Mouse (Mus musculus) lung, postnatal 36 days (tissue): ENCODE measurements at regions not wholly inside any gene's neighbourhood (a gene's known extent, or its start where the extent isn't known, plus 50 kb on each side); places are given as distances from the start of the nearest gene placed in this dataset.
"Not testable (repeated sequence)": the region's sequence is repeated elsewhere in the genome, so short reads cannot be mapped to it uniquely, and the experiment has no call there.

Experiments
- DNase-seq: peaks from one replicate; pipeline ENCODE4 v3.0.0; 2022; ENCODE audit warnings: mixed read lengths

DNA sequence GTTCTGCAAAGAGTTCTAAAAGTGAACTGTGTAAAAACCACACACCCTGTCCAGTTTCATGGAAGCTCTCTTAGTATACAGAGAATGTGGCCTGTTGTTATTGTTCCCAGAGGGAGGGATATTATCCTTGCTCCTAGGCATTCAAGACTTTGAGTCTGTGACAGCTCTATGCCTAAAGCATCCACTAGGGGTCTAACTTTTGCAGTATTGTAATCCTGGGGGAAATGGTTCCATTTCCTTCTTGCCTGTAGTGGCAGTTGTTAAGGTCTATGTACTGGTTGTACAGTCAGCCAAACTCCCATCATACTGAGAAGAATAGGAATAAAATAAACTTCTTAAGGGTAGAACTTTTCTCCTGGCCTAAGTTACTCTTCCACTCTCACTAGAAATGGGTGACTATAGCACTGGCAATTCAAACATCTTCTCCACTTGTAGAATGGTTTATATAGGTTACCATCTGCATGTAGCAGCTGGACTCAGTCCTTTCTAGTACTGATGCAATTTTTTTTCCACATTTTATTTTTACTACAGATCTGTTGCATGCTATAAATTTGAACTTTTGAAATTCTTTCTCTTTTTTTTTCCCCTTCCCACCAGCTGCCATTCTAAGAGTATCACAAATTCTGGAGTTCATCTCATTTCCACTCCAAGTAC is 51.4 kb upstream of the Dpt start:
- peak; percentile 60 for DNase-seq

DNA sequence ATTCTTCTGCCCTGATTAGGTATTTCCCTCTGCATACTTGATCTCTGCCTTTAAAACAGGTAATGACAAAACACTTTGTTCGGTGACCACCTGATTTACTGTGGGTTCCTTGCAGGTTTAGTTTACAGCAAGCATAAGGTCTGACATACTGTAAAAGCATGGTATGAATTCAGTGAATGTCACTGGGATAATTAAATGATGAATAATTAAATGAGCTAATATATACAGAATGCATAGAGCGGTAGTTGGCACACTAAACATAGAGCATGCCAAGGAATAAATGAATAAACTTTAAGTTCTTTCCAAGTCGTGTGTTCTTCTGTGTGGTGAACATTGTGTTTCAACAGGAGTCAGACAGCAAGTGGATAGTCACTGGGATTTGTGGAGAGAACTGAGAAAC is 51.9 kb upstream of the Dpt start:
- no peak for DNase-seq

DNA sequence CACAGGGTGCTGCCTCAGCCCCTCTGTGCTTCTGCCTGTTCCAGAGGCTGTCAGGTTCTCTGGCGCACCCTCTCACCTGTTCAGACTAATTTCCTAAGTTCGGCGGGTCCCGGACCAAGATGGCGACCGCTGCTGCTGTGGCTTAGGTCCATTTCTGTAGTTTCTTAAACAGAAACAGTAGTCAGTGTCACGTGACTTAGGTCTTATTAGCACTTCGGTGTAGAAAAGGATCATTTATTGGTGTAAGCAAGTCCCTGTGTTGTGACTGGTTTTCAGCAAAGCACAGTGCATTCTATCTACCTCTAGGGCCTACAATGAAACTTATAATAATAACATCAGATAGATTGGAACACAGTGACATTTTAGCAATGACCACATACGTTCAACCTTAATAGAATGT is 53.5 kb upstream of the Dpt start:
- not testable (repeated sequence) for DNase-seq

DNA sequence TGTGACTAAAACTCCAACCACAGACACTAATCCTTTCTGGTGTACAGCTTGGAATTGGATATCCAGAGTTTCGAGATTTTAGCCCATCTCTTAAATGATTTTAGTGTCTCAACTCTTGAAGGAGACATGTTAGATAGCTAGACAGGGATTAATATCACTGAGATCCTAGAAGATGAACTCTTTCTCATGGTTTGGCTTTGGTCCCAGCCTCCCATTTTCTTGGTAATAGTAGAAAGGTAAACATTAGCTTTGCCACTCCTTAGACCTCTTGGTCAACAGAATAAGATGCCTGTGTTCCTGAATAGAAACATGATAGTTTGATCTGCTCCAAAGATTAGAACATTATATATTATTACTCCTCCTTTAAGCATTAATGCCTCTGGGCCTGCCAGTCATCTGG is 60.8 kb upstream of the Dpt start:
- peak; percentile 28 for DNase-seq

DNA sequence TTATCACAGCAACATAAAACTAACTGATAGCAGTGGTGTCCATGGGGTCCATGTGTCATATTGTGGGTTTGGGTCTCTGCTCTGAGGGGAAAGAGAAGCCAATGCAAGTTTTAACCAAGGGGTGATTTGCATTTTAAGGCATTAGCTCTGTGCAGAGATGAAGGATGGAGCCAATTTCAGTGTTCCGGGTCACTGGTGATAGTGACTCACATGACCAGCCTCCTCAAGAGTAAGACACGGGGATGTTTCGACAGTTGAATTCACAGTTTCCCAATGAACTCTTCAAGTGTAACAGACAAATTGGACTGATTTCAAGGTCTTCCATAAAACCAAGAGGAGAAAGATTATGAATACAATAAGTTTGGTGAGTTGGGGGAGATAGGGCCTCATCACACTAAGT is 62.7 kb upstream of the Dpt start:
- DNase-seq: no peak

DNA sequence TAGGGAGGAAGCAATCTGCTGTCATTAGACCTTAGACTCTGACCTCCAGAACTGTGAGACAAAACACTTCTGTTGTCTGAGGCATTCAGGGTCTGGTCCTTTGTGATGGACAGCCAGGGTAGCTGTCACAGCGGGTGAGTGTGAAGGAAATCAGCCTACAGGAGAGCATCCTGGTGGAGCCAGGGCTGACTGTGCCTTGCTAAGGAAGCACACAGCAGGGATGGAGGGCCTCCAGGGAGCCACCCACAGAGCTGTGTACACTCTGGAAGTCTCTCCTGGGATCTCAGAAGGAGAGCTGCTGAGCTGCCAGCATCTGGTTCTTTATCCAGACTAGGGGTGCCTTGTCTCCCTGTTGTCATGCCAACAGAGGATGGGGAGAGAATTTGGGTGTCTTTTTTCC is 74.4 kb upstream of the Dpt start:
- DNase-seq: no peak

DNA sequence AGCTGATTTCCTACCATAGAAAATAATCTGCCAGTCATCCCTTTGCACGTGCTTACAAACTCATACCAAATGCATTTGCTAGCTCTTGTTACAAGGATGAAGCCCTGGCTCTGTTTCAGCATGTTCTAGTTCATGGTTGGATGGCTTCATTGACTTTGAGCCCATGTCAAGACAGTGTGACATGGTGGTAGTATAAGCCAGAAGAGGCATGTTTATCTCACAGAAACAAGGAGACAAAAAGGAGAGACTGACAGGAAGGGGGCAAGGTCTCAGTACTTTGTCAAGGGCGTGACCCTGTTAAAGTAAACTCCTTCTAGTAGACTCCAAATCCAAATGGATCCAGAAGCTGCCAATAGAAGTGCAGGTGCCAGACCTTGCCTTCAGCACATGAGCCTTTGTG is 81.5 kb upstream of the Dpt start:
- no peak for DNase-seq

DNA sequence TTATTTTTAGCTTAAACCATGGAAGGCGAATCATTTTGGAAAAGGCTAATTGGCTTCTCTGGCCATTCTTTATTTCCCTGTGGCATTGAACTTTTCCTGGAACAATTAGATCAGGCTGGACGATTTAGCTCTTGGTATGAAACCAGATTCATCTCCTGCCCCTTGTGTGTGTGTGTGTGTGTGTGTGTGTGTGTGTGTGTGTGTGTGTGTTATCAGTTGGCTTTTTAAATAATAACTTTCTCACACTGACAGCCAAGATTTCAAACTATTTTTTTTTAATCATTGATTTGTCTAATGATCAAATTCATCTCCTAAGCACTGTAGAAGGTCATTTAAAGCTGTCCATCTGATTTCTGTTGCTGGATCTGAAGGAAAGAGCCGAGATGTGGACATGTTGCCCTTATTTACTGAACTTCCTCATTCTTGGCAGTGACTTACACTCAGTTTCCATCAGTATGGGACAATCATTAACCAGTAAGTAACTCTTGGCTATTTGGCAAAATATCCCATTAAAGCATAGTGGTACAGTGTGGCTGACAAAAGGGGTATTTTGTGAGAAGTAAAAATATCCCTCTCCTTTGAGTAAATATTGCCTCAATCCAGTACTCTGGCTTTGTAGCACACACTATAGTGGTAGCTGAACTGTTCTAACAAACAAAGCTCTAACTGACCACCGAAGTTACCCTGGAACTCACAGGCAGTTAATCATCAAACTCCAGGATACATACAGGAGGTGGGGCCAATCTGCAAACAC is 82.5 kb upstream of the Dpt start:
- peak; percentile 50 for DNase-seq

DNA sequence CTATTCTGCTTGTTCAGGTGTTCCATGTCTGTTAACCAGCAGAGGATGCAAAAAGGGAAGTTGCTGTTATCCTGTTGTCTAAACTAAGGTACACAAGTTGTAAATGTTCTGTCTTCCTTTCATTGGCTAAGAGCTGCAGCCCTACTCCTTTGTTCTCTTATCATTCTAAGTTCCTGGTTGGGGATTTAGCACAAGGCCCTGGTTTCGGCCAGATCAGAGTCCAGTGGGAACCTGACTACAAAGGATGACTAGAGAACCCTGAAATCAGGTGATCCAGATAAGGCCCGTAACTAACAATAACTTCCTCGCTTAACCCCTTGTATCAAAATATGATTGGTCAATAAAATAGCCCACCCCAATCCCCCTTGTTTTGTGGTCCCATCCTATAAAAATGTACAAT is 83.9 kb upstream of the Dpt start:
- DNase-seq: no peak

DNA sequence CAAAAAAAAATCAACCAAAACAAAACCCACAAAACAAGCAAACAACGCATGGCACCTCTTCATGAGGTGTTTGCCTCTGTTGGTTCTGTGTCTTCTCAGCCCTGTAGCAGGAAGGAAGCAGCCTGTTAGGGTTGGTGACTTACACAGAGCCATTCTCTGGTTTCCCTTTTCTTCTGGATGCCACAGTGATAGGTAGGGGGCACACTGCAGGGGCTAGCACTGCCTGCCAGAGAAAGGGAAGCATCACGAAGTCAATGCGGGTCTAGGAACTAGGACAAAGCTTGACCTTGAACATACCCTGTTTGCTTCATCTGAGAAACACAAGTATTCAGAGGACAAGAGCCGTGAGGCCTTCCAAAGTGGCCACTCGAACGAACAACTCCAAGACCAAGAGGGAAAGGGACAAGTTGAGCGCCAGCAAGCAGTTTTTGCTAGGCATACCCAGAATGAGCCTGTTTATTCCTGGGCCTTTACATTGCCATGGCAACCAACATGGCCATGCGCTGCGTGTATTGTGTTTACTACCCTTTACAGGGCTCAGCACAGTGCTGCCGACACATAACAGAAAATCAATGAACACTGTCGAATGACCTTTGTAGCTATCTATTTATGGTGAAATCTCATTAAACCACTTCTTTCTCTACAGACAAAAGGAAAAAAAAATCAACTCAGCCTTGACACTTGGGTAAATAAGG is 91.9 kb upstream of the Dpt start:
- peak; percentile 70 for DNase-seq

DNA sequence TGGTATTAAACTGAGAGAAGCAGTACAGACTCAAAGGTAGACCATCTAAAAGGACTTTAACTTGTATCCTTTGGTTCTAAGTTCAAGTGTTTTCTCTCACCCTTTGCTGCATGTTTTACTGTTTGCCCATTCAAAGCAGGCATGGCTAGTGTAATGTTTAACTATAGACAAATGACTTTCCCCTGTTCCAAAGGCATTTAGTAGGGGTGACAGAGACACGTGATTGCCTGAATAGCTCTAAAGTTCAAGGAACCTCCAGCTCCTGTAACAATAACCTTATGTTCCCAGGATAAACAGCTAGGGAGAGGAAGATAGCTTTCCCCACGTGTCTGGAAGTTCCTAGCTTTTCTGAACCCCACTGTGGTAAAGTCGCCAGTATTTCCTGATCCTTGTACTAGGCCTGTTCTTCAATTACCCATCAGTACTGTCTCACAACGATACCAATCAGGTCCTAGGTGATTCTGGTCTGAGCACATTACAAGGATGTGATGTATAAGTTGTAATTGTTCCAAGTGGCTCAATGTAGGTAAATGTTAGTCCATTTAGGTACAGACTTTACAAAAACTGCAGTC is 92.8 kb upstream of the Dpt start:
- peak; percentile 29 for DNase-seq

DNA sequence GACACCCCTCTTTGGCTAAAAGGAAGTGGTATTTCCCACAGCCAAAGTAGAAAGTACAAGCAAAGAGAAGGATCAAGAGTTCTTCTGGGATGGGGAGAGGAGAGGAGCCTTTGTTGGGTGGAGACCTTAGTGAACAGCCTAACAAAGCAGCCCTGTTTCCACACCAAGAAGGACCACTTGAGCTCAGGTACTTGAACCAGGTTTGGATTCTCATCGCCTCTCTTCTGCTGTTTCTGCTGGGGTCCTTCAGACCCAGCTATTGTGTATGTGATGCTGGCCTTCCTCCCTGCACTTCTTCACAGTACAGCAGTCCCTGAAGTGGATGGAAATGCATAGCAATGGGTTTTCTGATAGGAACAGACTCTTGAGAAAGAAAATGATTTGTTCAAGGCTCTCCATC is 106.4 kb upstream of the Dpt start:
- no peak for DNase-seq

DNA sequence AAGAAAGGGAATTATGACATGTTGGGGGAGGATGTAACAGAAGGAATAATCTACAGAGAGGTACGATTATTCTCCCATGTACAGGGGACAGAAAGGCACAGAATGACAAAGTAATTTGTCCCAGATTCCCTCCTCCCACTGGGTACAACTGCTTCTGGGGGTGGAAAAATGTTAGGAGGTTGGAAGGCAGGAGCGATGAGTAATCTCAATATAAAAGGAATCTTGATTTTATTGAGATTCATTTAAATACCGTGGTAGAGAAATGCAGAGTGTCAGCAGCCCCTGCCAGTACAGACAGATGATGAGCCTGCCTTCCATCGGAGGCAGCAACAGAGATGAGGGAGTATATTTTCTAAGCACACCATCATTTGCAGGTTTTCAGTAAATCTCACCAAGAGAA is 107.1 kb upstream of the Dpt start:
- DNase-seq: no peak

DNA sequence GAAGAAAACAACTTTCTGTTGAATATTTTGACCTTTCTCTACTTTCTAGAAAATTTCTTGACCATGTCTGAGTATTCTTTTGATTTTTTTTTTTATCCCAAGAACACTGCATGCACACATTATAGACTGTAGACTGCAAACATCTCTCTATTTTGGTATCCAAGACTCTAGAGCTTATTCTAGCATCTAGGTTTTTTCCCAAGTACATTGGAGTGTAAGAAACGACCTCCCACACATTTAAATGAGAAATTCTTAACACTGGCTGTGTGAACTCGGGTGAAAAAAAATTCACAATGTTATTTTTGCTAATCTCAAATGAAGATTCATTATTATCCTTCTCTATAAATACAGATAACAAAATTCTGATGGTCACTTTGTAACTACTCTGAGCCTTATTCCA is 112.0 kb upstream of the Dpt start:
- DNase-seq: no peak

DNA sequence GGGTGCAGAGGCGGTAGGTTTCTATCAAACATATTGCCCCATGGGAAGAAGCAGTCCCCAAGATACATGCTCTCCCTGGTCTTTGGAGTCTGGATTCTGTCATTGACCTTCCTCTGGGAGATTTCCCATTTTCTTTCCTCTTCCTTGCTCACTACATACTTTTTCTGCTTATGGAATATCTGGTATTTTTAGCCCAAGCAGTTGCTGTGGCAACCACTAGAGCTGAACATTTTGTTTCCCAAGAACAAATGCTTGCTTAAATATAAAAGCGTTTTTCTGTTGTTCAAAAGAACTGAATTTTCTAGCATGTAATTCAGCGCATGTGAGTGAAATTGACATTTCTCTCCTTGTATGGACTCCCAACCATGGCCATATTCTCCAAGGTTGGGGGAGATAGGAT is 112.7 kb upstream of the Dpt start:
- peak; percentile 19 for DNase-seq

DNA sequence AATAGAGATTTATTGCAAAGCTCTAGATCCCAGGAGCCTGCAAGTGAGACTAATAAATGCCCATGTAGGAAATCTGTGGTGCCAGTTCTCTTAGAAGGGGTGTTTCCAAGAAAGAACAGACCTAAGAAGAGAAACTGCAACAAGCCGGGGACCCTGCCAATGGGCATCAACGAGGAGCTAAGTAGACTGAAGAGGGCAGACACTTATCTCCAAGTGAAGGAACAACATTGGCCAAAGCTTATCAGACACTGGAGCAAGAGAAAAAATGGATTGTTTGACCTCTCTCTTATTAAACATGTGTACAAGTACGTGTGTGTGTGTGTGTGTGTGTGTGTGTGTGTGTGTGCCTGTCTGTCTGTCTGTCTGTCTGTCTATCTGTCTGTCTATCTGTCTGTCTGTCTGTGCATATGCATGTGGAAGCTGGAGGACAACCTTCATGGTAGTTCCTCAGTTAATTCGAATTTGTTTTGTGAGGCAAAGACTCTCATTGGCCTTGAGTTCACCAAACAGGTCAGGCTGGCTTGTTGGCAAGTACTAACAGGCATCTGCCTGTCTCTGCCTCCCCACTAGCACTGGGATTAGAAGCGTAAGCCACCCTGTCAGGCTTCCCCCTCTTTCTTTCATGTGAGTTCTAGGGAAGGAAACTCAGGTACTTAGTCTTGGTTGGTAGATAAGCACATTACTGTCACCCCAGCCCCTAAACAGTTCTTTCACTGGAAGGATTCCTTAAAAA is 113.4 kb upstream of the Dpt start:
- DNase-seq: peak; percentile 24

DNA sequence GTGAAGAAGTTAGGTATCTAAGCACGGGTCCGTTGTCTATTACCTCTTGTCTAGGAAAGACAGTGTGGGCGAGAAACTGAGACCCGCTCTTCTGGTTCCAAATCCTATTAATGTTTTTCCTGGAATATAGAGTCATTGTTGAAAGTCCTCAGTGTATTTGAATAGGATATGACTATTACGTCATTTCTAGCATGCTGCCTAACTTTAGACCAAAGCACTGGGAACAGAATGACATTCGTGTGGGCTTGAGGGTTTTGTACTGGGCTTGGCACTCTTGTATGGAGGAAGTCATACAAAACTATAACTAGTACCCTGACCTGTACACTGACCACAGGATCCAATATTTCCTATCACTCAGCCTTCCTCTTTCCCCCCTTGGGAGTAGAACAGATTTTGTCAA is 114.0 kb upstream of the Dpt start:
- DNase-seq: no peak

DNA sequence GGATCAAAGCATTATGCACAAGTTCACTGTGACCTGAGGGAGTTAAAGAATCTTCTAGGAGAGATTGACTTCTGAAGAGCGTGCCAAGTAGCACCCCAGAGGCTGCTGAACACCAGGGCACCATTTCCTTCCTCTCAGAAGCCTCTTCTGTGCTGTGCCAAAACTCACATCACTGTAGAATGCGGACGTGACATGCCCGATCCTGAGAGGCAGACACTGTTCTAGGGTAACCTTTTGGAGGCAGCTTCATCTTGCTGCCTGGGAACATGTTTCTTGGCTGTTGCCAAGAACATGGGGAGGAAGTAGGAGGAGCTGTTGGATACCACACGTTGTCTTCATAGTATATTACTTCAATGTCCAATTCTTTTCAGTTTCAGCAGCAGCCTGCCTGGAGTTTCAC is 114.9 kb upstream of the Dpt start:
- peak; percentile 43 for DNase-seq

DNA sequence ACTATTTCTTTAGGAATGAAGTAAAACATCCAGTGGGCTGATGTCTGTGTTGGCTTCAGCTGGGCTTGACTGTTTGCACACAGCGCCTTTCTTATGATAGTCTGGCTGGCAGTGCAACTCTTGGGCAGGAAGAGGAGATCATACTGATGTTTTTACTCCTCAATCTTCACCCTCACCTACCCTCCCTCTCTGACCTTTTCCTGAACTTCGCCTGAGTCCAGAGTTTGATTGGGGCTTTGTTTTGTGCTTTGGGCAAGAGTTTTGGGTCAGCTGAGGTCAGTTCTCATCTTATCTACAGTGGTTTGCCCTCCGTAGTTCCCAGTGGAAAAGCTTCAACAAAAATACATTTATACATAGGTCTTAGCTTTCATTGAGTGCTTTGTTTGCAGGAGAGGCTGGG is 118.1 kb upstream of the Dpt start:
- peak; percentile 19 for DNase-seq

DNA sequence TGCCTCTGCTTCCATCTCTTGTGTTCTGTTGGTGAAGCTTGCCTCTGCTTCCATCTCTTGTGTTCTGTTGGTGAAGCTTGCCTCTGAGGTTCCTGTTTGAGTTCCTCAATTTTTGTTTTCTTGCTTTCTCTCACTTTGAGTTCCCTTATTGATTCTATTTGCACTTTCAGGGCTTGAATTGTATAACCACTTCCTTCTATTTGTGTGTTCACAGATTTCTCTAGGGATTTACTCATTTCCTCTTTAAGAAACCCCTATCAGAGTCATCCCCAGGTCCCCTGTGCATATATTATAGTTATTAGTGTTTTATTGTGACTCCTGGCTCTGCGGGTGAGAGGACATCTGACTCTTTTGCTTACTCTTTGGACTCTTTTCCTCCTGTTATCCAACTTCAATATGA is 144.2 kb upstream of the Dpt start:
- DNase-seq: no peak

DNA sequence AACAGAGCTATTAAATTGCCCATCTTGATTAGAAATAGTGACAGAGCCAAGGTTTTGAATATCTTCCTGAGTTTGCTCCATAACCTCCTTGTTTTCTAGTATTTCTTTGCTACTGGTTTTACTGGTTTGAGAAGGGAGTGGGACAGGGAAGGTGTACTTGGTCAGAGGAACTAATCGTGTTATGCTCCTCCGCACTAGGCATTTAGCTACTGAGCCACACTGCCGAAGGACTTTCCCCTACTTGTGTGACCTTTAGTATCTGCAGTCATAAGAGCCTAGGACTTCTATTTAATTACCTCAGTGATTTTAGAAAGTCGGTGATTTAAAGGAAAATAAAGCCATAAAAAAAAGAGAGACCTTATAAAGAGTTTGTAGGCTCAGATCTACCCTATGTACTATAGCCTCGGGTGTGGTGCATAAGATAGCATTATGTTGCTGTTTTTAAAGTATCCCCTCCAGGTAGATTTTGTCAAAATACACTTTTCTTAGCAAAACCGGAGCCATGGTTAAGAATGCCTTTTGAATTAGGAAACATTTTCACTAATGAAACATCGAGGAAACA is 158.5 kb upstream of the Dpt start:
- no peak for DNase-seq

DNA sequence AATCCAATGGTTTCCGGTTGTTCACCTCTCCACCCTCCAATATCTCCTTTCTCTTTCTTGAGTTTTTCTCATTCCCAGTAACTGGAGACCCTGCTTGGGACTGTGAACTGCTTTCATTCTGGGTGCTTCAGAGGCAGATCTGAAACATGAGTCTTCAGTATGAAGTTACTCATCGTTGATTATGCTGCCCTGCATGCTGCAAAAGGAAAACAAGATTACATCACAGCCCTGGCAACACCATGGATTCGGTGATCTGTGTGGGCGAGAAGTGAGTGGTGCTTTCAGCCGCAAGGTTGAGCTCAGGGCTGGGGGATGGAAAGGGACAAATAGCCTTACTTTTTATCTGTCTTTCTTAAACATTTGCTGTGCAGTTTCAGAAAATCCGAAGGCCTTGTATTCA is 164.8 kb upstream of the Dpt start:
- peak; percentile 35 for DNase-seq

DNA sequence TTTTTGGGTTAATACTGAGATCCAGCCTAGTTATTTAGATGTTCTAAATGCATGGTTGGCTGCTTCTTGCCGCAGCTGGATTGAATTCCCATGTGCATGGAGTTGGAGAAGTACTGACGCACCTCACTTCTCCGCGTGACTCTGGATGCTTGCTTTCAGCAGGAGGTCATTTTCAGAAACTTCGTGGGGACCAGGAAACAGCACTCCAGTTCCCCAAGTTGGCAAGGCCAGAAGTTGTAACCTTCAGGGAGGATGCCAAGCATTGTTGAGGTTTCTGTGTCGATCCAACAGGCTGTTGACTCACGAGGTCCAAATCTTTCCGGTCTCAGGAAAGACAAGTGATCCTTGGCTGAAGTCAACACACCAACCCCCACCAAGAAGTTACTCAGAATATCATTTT is 167.6 kb upstream of the Dpt start:
- peak; percentile 78 for DNase-seq
